Mouse (Mus musculus): ENCODE measurements around the gene Hepacam.

Hepacam gene

DNA sequence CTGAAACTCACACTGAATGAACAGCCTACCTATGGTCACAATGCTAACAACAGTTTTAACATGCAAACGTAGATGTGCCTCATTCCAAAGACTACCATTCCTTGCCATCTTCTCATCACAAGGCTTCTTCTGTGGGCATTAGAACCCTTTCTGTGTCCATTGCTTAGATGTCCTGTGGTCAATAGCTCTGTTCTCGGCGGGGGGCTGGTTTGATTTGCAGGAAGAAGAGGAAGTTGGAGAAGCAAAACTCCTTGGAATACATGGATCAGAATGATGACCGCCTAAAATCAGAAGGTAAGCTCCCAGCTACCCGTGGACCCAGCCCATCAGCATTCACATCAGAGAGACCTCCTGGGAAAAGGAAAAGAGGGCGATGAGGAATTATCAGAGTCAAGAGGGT, 16.0 kb downstream of the Hepacam start:
- intact Hi-C loops (cut with DNase I): no loop called here

GRCm38 (mm10) chr9:37384284-37385182, 17.4 kb downstream of the Hepacam start:
- intact Hi-C loops (cut with DNase I): no loop called here

GRCm38 (mm10) chr9:37390891-37391290, 23.7 kb downstream of the Hepacam start:
- intact Hi-C loops (cut with DNase I): no loop called here

DNA sequence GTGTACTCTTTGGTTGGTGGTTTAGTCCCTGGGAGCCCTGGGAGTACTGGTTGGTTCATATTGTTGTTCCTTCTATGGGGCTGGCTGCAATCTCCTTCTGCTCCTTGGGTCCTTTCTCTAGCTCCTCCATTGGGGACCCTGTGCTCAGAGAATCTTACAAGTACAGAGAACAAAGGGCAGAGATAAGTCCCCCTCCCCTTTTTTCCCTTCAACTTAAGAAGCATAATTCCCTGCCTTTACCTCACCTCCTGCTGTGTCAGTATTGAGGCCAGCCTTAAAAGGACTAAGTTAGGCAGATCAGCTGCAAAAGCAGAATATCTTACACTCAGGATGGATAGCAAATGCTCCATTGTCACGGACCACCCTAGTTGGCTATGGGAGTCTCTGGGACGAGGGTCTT, 24.9 kb downstream of the Hepacam start:
- intact Hi-C loops (cut with DNase I): no loop called here

DNA sequence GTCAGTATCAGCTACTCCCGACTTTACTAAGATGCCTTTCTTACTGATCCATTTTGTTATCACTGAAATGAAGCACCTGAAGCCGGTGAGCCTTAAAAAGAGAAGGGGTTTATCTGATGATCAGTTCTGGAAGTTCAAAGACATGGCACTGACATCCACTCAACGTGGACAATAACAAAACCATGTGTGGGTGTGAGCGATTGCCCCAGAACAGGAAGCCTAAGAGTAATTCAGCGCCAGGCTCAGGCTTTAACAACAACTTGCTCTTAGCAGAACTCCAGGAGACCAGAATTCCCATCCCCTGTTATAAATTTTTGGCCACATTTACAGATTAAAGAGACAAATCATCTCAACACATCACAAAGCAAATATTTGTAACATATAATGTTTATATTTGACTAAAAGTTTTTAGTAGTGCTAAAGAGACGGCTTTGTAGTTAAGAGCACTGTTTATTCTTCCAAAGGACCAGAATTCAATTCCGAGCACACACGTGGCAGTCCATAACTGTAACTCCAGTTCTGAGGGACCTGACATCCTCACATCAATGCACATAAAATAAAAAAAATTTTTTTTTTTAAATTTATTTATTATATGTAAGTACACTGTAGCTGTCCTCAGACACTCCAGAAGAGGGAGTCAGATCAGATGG, 26.5 kb downstream of the Hepacam start:
- intact Hi-C loops (cut with DNase I): no loop called here

- intact Hi-C loops (cut with DNase I): no loop called here
Measured at GRCm38 (mm10) chr9:37400585-37400984, 33.4 kb downstream of the Hepacam start.

DNA sequence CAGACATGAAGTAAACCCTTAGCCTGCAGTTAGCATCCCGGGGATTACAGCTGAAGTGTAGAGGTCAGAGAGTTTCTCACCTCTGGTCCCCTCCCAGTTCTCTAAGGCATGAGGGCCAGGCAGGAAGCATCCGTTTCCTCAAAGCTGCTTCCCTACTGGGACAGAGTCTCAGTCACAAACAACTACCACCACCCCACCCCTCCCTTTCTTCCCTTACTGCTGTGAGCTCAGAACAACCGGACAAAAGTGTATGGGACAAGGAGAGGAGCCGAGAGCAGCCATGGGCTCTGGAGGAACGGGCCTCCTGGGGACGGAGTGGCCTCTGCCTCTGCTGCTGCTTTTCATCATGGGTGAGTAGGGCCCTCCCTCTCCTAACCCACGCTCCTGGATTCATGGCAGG, 34.7 kb downstream of the Hepacam start, which contains the start of gene Robo4:
Robo4 (plus strand) TSS at position 96 of the 400 bp plus-strand sequence.
- intact Hi-C loops (cut with DNase I): no loop called here

GRCm38 (mm10) chr9:37402501-37402900, 35.4 kb downstream of the Hepacam start:
- intact Hi-C loops (cut with DNase I): no loop called here

DNA sequence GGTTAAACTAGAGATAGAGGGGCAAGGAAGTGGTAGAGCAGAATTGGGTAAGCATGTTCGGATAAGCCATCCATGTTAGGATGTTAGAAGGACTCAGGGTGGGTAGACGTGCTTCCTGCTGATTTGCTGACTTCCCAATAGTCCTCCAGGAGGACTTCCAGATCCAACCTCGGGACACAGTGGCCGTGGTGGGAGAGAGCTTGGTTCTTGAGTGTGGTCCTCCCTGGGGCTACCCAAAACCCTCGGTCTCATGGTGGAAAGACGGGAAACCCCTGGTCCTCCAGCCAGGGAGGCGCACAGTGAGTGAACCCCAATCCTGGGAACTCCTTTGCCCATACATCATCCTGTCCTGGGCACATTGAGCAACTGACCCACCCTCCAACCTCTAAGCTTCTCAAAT, 35.9 kb downstream of the Hepacam start:
- intact Hi-C loops (cut with DNase I): no loop called here

- intact Hi-C loops (cut with DNase I): no loop called here
Measured at GRCm38 (mm10) chr9:37406372-37406771, 39.2 kb downstream of the Hepacam start.

DNA sequence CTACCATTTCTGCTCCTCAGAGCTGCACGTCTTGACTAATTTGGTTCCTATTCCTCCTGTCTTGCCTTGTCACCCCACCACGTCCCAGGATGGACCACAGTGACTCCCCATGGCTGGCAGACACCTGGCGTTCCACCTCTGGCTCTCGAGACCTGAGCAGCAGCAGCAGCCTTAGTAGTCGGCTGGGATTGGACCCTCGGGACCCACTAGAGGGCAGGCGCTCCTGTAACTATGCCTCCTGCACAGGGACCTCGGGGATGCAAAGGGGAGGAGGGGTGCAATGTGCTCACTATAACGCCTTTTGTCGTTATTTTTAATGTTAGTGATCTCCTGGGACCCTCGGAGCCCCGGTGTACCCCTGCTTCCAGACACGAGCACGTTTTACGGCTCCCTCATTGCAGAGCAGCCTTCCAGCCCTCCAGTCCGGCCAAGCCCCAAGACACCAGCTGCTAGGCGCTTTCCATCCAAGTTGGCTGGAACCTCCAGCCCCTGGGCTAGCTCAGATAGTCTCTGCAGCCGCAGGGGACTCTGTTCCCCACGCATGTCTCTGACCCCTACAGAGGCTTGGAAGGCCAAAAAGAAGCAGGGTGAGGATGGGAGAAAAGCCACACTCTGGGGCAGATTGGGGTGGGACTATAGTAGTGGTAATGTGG, 40.8 kb downstream of the Hepacam start:
- intact Hi-C loops (cut with DNase I): no loop called here

GRCm38 (mm10) chr9:37409698-37410445, 42.7 kb downstream of the Hepacam start:
- intact Hi-C loops (cut with DNase I): no loop called here

- intact Hi-C loops (cut with DNase I): no loop called here
Measured at GRCm38 (mm10) chr9:37412989-37413388, 45.8 kb downstream of the Hepacam start.

DNA sequence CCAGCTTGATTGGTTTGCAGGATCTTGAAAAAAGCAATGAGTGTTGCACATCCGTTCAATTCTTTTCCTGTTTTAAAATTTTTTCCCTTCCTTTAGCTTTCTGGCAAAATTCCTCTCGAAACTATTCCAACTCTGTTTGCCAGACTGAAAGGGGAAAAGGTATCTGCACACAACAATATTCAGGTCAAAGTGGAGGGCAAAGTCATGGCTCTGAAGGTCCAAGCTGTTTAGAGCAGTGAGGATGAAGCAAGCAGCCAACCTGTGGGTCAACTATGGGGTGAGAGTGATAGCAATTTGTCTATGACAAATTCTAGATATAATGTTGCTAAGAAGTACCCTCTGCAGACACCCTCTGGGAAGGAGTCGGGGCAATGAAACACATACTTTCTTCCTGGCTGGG, 47.5 kb downstream of the Hepacam start:
- intact Hi-C loops (cut with DNase I): no loop called here

- intact Hi-C loops (cut with DNase I): no loop called here
Measured at GRCm38 (mm10) chr9:37418791-37419190, 51.6 kb downstream of the Hepacam start.

GRCm38 (mm10) chr9:37420676-37421075, 53.5 kb downstream of the Hepacam start:
- intact Hi-C loops (cut with DNase I): no loop called here

DNA sequence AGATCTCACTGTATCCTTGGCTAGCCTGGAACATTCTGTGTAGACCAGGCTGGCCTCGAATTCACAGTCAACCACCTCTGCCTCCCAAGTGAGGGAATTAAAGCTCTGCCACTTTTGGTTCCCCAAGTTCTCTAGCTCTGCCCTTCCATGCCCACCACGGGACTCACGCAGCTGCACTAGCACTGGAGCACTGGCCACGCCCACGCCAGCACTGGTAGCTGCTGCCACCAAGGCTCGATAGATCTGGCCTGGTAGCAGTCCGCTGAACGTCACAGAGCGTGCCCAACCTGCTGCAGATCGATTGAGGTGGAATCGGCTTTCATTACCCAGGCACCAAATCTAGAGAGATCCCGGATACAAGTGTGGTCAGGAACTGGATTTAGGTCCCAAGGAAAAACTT, 54.1 kb downstream of the Hepacam start:
- intact Hi-C loops (cut with DNase I): no loop called here

GRCm38 (mm10) chr9:37429326-37429725, 62.2 kb downstream of the Hepacam start:
- intact Hi-C loops (cut with DNase I): no loop called here

GRCm38 (mm10) chr9:37430582-37430981, 63.4 kb downstream of the Hepacam start:
- intact Hi-C loops (cut with DNase I): loop anchor here (2.0 to 10.0 kb wide), 2 partner anchors 114 to 186 kb away; no protein-coding TSS in a partner anchor

DNA sequence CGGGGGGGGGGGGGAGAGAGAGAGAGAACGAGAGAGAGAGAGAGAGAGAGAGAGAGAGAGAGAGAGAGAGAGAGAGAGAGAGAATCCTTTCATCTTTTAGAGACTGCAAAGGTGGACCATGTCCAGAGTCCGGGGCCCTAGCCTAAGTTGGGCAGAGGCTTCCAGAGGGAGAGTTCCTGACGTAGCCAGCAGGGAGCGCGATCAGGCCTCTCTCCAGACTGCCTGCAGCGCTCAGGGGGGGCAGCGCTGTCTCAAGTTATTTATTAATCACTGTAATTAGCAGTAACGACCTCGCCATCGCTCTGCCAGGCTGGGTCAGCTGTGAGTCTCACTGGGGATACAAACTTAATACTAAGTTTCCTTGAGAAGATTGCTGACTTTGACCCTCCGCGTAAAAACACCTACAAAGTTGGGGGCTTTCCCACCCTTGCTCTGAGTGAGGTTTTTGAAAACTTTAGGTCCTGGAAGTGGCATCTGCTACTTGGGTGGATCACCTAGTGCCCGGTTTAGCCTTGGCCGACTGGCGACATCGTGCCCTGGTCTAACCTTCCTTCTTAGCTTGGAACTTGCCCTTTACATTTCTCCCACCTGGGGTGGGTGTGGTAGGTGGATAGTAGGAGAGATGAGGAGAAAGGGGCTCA, 65.0 kb downstream of the Hepacam start:
- intact Hi-C loops (cut with DNase I): loop anchor here (10.0 kb wide), 1 partner anchor 113 kb away; no protein-coding TSS in a partner anchor

All from adrenal gland (tissue).